Mouse (Mus musculus) thymus, postnatal 0 days (tissue): ENCODE results near the gene Lrrc2. TPM values are rescaled to one million over a fixed set of nuclear protein-coding genes. Genes with fewer than 3 reads are reported as not detected.

Experiments
- DNase-seq: peaks from one replicate; pipeline ENCODE4 v3.0.0-alpha.2; 2015; ENCODE audit warnings: low spot score
- polyA plus RNA-seq: library from polyadenylated mRNA; unstranded; fragments of >200 nt; fragmentation: Nextera tagmentation; extraction: Ambion mirVana; gene quantifications from 2 replicates; pipeline ENCODE4 v1.2.1, GENCODE M21; 2015

The Lrrc2 gene
- polyA plus RNA-seq, 1 experiment from 2014 or later, result 0.38 TPM

DNA sequence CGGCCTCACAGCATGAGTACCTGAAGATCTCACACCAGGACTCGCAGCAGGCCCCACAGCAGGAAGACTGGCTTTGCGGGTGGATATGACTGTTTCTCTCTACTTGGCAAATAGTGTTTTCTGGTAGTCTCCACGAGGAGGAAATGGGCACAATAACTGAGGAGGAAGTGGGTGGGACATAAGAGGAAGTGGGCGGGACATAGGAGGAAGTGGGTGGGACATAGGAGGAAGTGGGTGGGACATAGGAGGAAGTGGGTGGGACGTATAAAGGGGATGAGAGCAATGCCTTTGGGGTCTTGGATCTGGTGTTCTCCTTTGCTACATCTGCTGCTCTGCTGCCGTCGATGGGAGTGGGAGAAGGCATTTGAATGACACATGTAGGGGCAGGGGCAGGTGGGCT, 34.6 kb downstream of the Lrrc2 start:
- DNase-seq, result no peak

DNA sequence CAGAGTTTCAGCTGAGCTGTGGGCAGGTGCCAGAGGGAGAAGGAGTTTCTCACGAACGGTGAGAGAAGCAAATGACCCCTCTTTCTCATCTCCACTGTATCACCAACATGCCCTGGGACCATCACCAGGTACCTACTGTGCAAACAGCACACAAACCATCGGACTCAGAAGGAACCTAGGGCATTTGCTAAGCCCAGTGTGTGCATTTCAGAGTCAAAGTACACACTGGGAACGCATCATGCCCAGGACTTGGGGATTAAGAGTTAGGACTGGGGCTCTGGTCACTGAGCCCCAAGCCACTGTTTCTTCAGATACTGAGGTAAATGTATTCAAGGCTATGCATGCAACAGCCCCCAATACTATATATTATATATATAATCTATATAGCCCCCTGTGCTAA, 36.0 kb downstream of the Lrrc2 start:
- DNase-seq, result no peak

DNA sequence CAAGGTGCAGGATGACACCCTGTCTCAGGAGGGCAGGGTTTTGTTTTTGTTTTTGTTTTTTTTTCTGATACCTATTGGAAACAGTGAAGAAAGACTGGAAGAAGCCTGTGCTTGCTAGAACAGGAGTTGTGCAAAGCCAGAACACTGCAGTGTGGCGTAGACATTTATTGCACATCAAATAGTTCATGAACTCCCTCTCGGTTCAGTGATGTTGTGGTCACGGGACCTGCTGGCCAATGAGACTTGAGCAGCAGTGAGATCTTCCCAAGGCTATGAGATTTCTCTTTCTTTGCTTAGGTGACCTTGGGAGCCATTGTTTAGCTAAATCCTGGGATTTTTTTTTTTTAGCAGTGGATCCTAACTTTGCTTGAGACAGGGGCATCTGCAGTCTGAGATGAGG, 36.7 kb downstream of the Lrrc2 start:
- DNase-seq, result no peak

DNA sequence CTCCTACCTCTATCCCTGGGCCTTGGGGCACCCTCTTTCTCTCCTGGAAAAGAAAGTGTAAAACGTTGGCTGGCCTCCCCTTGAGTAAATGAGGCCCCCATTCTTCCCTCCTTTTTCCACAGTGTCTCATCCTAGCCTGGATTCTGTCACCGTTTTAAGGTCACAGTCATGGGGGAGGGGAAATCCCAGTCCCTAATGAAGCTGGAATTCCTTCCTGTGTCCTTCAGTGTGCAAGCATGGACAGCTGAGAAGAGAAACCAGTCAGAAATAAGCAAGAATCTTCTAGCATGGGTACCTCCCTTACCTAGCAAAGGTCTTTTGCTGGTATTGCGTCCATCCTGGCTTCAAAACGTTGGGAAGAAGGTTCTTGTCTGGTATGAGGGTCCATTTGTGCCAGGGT, 37.8 kb downstream of the Lrrc2 start:
- DNase-seq, result no peak

DNA sequence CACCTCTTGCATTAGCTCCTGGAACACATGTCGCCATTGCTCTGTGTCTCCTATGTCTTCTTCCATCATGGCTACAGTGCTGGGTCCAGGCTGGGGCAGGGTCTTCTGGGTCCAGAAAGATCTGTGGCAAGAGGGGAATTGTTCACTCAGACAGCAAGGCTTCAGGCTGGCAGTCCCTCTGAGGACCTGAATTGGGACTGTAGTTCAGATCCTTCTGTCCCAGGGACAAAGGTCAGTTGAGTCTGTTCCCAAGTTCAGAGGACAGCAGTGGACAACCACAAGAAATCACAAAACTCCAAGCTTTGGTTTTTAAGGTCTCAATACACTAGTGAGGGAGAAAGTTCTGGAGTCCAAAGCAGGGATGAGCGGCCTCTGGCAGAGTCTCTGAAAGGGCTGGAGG, 38.2 kb downstream of the Lrrc2 start:
- DNase-seq, result no peak

DNA sequence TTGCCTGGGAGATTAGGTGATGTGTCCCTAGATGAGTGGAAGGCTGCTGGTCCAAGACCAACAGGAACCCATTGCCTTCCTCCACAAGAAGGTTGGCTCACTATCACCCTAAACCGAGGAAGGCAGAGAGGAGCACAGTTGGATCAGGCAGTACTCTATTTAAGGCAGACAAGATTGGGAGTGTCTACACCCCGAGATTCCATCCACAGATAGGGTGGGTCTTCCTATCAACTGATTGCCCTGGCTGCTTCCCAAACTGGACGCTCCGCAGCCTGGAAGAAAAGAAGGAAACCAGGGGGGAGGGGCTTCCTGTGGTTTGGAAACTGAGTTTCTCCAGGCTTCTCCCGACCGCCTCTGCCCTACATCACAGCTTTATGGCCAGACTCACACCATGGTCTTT, 38.9 kb downstream of the Lrrc2 start, which contains the start of gene Rtp3:
TSS of gene Rtp3 (minus strand) at position 380 of the 400 bp plus-strand sequence.
- DNase-seq, result no peak

DNA sequence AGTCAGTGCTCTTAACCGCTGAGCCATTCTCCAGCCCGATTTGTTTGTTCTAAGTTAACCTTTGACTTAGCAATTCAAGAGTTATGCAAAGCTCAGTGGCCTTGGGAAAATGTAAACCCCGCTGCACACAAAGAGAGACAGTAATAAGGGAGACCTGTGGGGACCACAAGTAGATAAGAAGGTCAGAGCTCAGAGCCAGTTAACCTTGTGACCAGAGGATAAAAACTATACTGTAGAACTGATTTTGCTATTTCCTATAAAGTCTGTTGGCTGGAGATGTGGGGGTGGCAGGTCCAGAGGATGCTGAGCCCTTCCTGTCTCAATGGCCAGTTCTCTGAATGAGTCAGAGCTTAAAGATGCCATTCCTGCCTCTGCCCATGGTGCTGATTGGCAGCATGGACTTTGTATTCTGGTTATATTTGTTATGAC, 42.0 kb downstream of the Lrrc2 start:
- no peak for DNase-seq

DNA sequence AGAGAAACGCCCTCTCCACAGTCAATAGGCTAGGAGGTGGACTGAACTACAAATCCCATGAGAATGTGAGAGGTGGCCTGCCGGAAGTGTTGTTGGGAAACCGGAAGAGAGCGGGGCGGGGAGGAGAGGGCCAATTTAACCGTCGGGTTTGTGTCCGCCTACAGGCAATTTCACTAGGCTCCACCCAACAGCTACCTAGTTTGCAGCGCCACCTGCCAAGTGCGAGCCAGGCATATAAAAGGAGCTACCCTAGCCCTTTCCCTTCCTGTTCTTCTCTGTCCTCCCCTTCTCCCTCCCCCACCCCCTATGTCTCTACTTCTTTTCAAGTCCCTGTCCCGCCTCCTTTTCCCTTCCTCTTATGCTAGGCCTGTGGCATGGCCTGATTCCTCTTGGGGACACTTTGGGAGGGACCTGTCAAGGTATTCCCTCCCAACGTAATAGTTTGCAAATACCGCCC, 43.4 kb downstream of the Lrrc2 start:
- DNase-seq, result peak; percentile 91

DNA sequence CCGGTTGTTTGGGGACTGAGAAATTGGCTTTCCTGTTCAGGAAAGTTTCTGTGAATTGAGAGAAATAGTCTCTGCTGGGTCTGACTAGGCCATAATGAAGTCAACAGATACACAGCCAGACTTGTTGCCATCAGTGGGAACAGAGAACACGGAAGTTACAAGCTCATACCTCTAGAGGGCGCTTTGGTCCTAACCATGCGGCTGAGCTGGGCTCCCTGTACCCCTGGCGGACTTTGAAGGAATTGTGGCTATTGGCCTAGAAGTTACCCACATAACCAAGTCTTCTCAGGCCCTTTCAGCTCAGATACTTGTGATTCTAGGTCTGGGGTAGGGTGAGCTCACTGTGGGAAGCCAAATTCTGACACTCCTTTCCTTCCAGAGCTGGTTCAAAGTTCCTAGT, 45.9 kb downstream of the Lrrc2 start:
- peak; percentile 90 for DNase-seq

DNA sequence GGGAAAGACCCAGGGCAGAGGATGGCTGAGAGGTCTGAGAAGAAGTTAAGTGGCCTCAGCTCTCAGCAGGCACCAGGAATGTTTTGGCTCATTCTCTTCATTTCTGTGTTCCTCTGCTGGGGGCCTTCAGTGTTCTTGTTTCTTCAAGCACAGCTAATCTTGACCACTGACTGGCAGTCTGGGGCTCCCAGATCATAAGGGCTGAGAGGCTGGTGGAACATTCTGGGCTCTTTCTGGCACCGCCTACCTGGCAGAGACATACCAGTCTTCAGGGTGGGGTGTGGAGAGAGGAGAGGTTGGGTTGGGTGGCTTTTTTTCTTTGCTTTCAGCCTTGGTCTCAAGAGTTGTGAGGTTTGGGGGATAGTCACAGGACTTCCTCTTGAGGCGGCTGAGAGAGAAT, 47.7 kb downstream of the Lrrc2 start:
- DNase-seq, result no peak

DNA sequence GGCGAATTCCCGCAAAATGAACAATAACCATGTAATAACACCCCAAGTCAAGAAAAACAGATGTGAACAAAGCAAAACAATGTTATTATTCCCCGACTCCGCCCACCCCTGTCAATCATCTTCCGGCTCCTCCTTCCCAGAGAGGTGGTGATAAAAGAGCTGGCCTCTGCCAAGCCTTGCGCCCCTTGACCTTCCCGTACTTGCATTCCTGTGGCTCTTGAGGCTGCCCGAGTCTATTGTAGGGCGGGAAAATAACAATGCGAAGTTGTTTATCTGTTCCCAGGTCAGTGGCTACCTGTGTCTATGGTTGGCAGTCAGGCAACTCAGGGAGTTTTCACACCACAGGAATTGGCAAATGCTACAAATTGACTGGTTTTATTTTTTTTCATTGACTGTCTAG, 48.5 kb downstream of the Lrrc2 start:
- no peak for DNase-seq

DNA sequence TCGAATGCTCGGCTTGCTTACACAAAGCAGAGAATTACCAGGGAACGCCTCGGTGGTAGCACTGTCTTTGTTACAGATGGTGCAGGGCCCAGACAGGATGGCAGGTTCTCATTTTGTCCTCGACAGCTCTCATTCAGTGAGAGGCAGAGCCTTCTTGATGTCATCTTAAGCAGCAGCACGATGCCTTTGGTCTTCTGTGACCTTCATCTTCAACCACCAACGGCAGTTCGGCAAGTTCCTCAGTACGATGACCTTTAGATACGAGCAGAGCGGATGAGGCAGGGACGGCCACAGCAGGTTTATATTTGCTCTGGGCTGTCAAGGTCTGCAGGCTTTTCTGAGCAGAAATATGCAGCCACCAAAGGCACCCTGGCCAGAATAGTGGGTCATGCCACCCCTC, 50.3 kb downstream of the Lrrc2 start:
- no peak for DNase-seq

DNA sequence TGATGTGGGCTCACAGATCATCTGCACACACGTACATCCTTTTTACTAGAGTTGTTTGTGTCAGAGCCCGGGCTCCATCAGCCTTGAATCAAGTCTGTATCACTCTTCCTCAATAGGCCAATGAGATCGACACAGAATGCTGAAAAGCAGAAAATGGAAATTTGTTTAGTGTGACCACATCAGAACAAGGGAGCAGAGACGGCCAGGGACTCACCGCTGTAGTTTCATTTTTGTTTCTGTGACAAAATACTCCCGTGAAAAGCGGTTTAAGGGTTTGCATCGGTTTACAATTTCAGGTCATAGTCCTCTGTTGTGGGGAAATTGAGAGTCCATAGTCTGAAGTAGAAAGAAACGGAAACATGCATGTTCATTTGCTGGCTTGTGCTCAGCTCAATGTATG, 51.9 kb downstream of the Lrrc2 start:
- DNase-seq, result no peak

DNA sequence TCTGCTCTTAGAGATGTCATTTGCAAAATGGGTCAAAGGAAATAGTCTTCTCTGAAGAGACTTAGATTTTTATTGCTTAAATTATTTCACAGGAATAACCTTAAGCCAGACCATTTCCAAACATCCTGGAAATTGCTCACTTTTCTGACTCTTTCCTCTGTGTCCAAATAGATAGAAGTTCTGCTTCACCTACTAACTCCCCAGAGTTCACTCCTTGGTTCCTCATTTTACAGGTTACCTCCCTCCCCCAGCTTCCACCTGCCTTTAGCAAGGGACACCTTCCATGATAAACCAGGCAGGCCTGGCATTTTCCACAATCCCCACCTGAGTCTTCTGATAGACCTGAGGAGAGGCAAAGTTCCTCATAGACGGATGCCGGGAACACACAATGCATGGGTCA, 55.2 kb downstream of the Lrrc2 start:
- DNase-seq, result no peak

DNA sequence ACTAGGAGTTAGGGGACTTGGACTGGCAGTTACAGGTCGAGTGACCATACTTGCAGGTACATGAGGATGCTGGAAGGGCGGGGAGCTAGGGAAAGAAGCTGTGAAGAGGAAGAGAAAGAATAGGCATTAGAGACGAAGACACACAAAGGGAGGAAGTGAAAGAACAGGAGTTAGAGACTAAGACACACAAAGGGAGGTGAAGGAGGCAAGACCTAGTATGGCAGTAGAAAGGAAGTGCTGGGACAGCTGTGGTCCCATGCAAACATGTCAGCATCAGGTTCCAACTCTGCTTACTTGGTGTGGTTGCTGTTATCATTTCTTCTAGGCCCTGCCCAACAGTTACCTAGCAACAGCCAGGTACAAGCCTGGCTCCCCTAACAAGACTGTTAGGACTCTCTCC, 58.4 kb downstream of the Lrrc2 start:
- no peak for DNase-seq

DNA sequence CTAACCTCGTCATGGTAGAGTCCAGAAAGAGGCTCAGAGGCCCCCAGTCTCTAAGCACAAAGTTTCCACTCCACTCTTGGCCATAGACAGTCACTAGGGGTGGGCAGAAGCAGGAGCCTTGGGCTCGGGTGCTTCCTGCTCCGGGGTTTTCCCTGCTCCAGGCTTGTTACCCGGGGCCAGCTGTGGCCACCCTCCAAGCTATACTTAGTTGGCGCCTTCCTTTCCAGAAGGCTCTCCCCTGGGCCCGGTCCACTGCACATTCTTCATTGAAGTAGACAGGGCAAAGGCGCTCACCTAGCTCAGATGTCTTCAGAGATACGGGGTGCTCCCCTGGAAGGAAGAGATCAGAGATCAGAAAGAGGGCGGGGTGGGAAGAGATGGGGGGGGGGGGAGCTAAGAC, 60.2 kb downstream of the Lrrc2 start:
- DNase-seq, result no peak

DNA sequence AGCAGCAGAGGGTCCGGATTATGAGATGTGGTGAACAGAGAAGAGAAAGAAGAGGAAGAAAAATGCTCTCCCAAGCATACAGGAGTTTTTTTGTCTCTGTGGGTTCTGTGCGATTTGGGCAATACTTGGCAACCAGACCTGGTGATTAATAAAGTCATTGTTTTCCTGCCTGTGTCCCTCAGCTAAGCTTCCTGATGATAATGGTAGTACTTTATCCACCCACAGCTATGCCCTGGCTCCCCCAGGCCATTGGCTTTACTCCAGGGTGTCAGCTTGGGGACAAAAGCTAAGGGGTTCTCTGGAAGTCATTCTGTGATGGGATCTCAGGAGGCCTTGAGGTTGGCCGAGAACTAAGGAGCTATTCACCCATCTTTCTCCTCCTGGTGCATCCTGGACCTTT, 60.7 kb downstream of the Lrrc2 start:
- no peak for DNase-seq

DNA sequence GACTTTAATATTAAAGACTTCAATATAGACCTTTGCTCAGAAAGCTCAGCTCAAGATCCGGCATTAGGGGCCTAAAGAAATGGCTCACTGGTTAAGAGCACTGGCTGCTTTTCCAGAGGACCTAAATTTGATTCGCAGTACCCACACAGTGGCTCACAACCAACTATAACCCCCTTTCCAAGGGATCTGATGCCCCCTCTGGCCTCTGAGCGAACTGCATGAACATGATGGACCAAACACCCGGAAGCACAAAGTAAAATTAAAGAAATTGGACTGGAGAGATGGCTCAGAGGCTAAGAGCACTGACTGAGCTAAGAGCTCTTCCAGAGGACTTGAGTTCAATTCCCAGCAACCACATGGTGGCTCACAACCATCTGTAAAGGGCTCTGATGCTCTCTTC, 64.3 kb downstream of the Lrrc2 start:
- no peak for DNase-seq

DNA sequence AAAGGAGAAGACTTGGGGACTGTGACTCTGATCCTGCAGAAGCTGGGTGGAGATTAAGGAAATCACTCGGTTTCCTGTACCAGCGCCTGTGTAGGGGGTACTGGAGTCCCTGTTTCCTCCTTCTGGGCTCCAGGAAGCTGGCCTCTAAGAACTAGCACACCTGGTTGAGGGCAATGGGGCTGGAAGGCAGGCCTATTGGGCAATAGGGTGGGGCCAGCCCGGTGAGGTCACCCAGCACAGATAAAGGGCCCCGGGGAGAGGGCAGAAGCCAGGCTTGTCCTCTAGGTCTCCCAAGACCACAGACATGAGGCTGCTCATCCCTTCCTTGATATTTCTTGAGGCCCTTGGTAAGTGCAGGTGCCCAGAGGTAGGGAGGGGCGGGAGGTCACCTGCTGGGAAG, 67.7 kb downstream of the Lrrc2 start, which contains the start of gene Ltf:
TSS of gene Ltf (plus strand) at position 250 of the 400 bp plus-strand sequence.
- DNase-seq, result no peak

DNA sequence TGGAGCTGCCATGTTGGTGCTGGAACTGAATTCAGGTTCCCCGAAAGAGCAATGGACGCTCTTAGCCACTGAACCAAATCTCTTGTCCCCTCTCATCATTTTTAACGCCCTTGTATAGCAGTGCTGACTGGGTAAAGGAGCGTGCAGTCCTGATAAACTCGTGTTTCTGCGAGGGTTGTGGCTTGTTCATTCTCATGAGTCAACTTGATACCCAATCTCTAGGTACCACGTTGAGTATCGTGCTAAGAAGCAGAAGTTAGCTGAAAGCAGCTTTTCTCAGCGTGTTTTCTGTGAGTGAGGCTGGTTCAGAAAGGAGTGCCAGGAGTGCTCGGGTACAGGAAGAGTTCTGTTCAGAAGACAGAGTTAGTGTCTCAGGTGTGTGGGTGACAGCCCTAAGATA, 75.4 kb downstream of the Lrrc2 start:
- DNase-seq, result no peak
